Comparison of ENCODE assay signal across 21 mouse cellular contexts in the genomic region with DNA sequence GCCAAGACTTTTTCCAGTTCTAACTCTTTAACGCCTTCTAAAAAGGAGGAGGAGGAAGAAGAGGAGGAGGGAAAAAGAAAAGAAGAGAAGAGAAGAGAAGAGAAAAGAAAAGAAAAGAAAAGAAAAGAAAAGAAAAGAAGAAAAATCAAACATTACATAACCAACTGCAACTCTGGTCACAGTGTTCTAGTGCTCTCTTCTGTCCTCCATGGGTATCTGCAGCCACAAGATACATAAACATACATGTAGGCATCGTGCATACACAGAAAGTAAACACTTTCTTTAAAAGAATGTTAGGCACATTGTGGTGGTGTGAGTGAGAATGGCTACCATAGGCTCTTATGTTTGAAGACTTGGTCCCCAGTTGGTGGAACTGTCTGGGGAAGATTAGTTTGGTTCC. TPM values are rescaled to one million over a fixed set of nuclear protein-coding genes. Genes with fewer than 3 reads are reported as not detected.
DNase-seq lines count a peak whose midpoint lies in the region; ATAC-seq and TF ChIP-seq lines count a peak whose summit lies in the region.
"Had no signal": no experiment of that assay in that cellular context is flagged by ENCODE, and none has a peak within 500 bp of the region (broad histone marks: within the 10 kb centered on the region; RNA-seq: fewer than 3 reads in every experiment).

No protein-coding gene starts in this region.

- no peak for DNase-seq in heart, postnatal 0 days (ENCODE audit: low spot score)
- DNase-seq in layer of hippocampus, adult 2 months (ENCODE audit: low spot score in 2 of 2) = no peak
- no peak for DNase-seq in layer of hippocampus, adult 9-11 months
- DNase-seq in midbrain, postnatal 0 days (ENCODE audit: low spot score) = no peak
- no peak for DNase-seq in stomach, postnatal 0 days (ENCODE audit: low spot score)
- DNase-seq in embryo, embryonic 9.5 days (ENCODE audit: extremely low spot score) = no peak
- DNase-seq: adrenal gland, postnatal 14 days; cerebellum, adult 11-12 months; cerebellum, adult 9-10 months; cerebellum, postnatal 25 days; gastrocnemius, postnatal 10 days; heart, postnatal 10 days; heart, postnatal 4 days had no signal

- H3K27me3 ChIP-seq in heart, postnatal 0 days (ENCODE audit: control insufficient read depth, insufficient read depth, low read length) = no peaks in the 10 kb centered on the region
- no peaks in the 10 kb centered on the region for H3K27me3 ChIP-seq in heart, embryonic 12.5 days (replicated peaks)
- no peaks in the 10 kb centered on the region for H3K27me3 ChIP-seq in midbrain, postnatal 0 days (ENCODE audit: insufficient read depth, low read length)
- H3K27me3 ChIP-seq in midbrain, embryonic 15.5 days (replicated peaks) = no peaks in the 10 kb centered on the region
- H3K27me3 ChIP-seq in stomach, postnatal 0 days (ENCODE audit: control insufficient read depth, insufficient read depth, low read length) = no peaks in the 10 kb centered on the region
- H3K27me3 ChIP-seq: embryonic facial prominence, embryonic 13.5 days; forebrain, embryonic 15.5 days had no signal

- no peaks in the 10 kb centered on the region for H3K36me3 ChIP-seq in heart, postnatal 0 days (replicated peaks; ENCODE audit: control insufficient read depth, insufficient read depth, low read length)
- H3K36me3 ChIP-seq in heart, embryonic 12.5 days = no peaks in the 10 kb centered on the region
- H3K36me3 ChIP-seq in midbrain, postnatal 0 days (ENCODE audit: insufficient read depth, low read length) = no peaks in the 10 kb centered on the region
- no peaks in the 10 kb centered on the region for H3K36me3 ChIP-seq in midbrain, embryonic 15.5 days (replicated peaks)
- H3K36me3 ChIP-seq in stomach, postnatal 0 days (ENCODE audit: control insufficient read depth, insufficient read depth, low read length) = no peaks in the 10 kb centered on the region
- H3K36me3 ChIP-seq: embryonic facial prominence, embryonic 13.5 days; forebrain, embryonic 15.5 days; G1E; heart, embryonic 13.5 days; hindbrain, embryonic 13.5 days had no signal

- no peak overlapping the region for H3K27ac ChIP-seq in heart, postnatal 0 days (ENCODE audit: low read depth)
- no peak overlapping the region for H3K27ac ChIP-seq in heart, embryonic 12.5 days (ENCODE audit: poor library complexity, severe bottlenecking)
- H3K27ac ChIP-seq in layer of hippocampus, adult 2 months = no peak overlapping the region
- no peak overlapping the region for H3K27ac ChIP-seq in midbrain, postnatal 0 days (ENCODE audit: low read depth, low read length)
- H3K27ac ChIP-seq in midbrain, embryonic 15.5 days = no peak overlapping the region
- H3K27ac ChIP-seq in stomach, postnatal 0 days (replicated peaks) = no peak overlapping the region
- H3K27ac ChIP-seq: embryonic facial prominence, embryonic 13.5 days; forebrain, embryonic 15.5 days; heart, embryonic 13.5 days; hindbrain, embryonic 13.5 days had no signal

- TF ChIP-seq EP300 in heart, postnatal 0 days (IDR thresholded peaks at IDR 0.05; ENCODE audit: low read depth) = no peak
- no peak for TF ChIP-seq EP300 in stomach, postnatal 0 days (optimal IDR thresholded peaks at IDR 0.05)

- no peak overlapping the region for H3K9ac ChIP-seq in heart, postnatal 0 days (replicated peaks; ENCODE audit: low read depth, low read length)
- no peak overlapping the region for H3K9ac ChIP-seq in heart, embryonic 12.5 days
- H3K9ac ChIP-seq in midbrain, postnatal 0 days (replicated peaks; ENCODE audit: low read length, poor library complexity, severe bottlenecking) = no peak overlapping the region
- no peak overlapping the region for H3K9ac ChIP-seq in midbrain, embryonic 15.5 days
- H3K9ac ChIP-seq in stomach, postnatal 0 days (ENCODE audit: low read length) = no peak overlapping the region
- H3K9ac ChIP-seq: embryonic facial prominence, embryonic 13.5 days; forebrain, embryonic 15.5 days; heart, embryonic 13.5 days; hindbrain, embryonic 13.5 days had no signal

- 67% methylated on average over 2 of the region's 2 CpGs for WGBS in heart, postnatal 0 days
- 73% methylated on average over 2 of the region's 2 CpGs for WGBS in heart, embryonic 12.5 days
- WGBS in midbrain, postnatal 0 days = 75% methylated on average over 2 of the region's 2 CpGs
- WGBS in midbrain, embryonic 15.5 days = 72% methylated on average over 2 of the region's 2 CpGs
- 72% methylated on average over 2 of the region's 2 CpGs for WGBS in stomach, postnatal 0 days

- H3K9me3 ChIP-seq in heart, postnatal 0 days (replicated peaks; ENCODE audit: control insufficient read depth, low read length) = no peaks in the 10 kb centered on the region
- H3K9me3 ChIP-seq in heart, embryonic 12.5 days (replicated peaks) = no peaks in the 10 kb centered on the region
- H3K9me3 ChIP-seq in midbrain, postnatal 0 days (ENCODE audit: low read length) = no peaks in the 10 kb centered on the region
- H3K9me3 ChIP-seq in midbrain, embryonic 15.5 days = no peaks in the 10 kb centered on the region
- no peaks in the 10 kb centered on the region for H3K9me3 ChIP-seq in stomach, postnatal 0 days (ENCODE audit: control insufficient read depth, low read length)
- H3K9me3 ChIP-seq: embryonic facial prominence, embryonic 13.5 days; forebrain, embryonic 15.5 days; G1E; heart, embryonic 13.5 days; hindbrain, embryonic 13.5 days had no signal

- peak; percentile 28; the same call in 1 of the 2 replicates for TF ChIP-seq CTCF in heart, postnatal 0 days (IDR thresholded peaks at IDR 0.05; ENCODE audit: low read depth)
- TF ChIP-seq CTCF in layer of hippocampus, adult 2 months (conservative IDR thresholded peaks at IDR 0.05) = peak; percentile 45
- peak; percentile 52 for TF ChIP-seq CTCF in midbrain, postnatal 0 days (IDR thresholded peaks at IDR 0.05)
- peak; percentile 59 for TF ChIP-seq CTCF in stomach, postnatal 0 days (IDR thresholded peaks at IDR 0.05; ENCODE audit: low read depth)

- H3K4me2 ChIP-seq in heart, postnatal 0 days (ENCODE audit: low read depth, low read length) = no peak overlapping the region
- no peak overlapping the region for H3K4me2 ChIP-seq in heart, embryonic 12.5 days
- H3K4me2 ChIP-seq in midbrain, postnatal 0 days (ENCODE audit: low read depth, low read length, poor library complexity, severe bottlenecking) = no peak overlapping the region
- H3K4me2 ChIP-seq in midbrain, embryonic 15.5 days = no peak overlapping the region
- no peak overlapping the region for H3K4me2 ChIP-seq in stomach, postnatal 0 days (replicated peaks; ENCODE audit: low read depth)
- H3K4me2 ChIP-seq: embryonic facial prominence, embryonic 13.5 days; forebrain, embryonic 15.5 days; heart, embryonic 13.5 days; hindbrain, embryonic 13.5 days had no signal

- no peak overlapping the region for H3K4me3 ChIP-seq in heart, postnatal 0 days (ENCODE audit: low read depth, low read length)
- H3K4me3 ChIP-seq in heart, embryonic 12.5 days = no peak overlapping the region
- H3K4me3 ChIP-seq in layer of hippocampus, adult 2 months = no peak overlapping the region
- no peak overlapping the region for H3K4me3 ChIP-seq in midbrain, postnatal 0 days (ENCODE audit: low read depth, low read length)
- no peak overlapping the region for H3K4me3 ChIP-seq in midbrain, embryonic 15.5 days
- H3K4me3 ChIP-seq in stomach, postnatal 0 days (ENCODE audit: low read depth, low read length) = no peak overlapping the region
- H3K4me3 ChIP-seq: embryonic facial prominence, embryonic 13.5 days; forebrain, embryonic 15.5 days; heart, embryonic 13.5 days; hindbrain, embryonic 13.5 days had no signal

- no peaks in the 10 kb centered on the region for H3K4me1 ChIP-seq in heart, postnatal 0 days (ENCODE audit: control insufficient read depth, insufficient read depth)
- no peaks in the 10 kb centered on the region for H3K4me1 ChIP-seq in heart, embryonic 12.5 days (replicated peaks)
- no peaks in the 10 kb centered on the region for H3K4me1 ChIP-seq in midbrain, postnatal 0 days (ENCODE audit: insufficient read depth, low read length)
- H3K4me1 ChIP-seq in midbrain, embryonic 15.5 days = no peaks in the 10 kb centered on the region
- no peaks in the 10 kb centered on the region for H3K4me1 ChIP-seq in stomach, postnatal 0 days (replicated peaks; ENCODE audit: control insufficient read depth, insufficient read depth)
- H3K4me1 ChIP-seq: embryonic facial prominence, embryonic 13.5 days; forebrain, embryonic 15.5 days; heart, embryonic 13.5 days; hindbrain, embryonic 13.5 days had no signal

- no peak for ATAC-seq in heart, postnatal 0 days (ENCODE audit: insufficient read depth, low read depth)
- no peak for ATAC-seq in heart, embryonic 12.5 days (ENCODE audit: insufficient number of reproducible peaks, low FRiP score)
- no peak for ATAC-seq in midbrain, postnatal 0 days (ENCODE audit: low FRiP score)
- no peak for ATAC-seq in midbrain, embryonic 15.5 days (replicated peaks)
- ATAC-seq in stomach, postnatal 0 days (ENCODE audit: low FRiP score, low TSS enrichment) = no peak
- ATAC-seq: activated CD4-positive, CD25-positive, alpha-beta regulatory T cell, adult 4 months; forebrain, embryonic 15.5 days had no signal

RNA-seq across cellular contexts. Expression of a gene that starts 5.9 kb away (rescaled TPM):
- 5.6 and 11.1 TPM in 2 replicates for total RNA-seq in heart, postnatal 0 days (2014; rRNA removed; ENCODE audit: low replicate concordance)
- 16.4 and 21.4 TPM in 2 replicates for polyA plus RNA-seq in heart, postnatal 0 days (2015; fragmentation: Nextera tagmentation; extraction: Ambion mirVana)
- 22.9 and 23.2 TPM in 2 replicates for polyA plus RNA-seq in heart, embryonic 12.5 days (2016; fragmentation: Nextera tagmentation; extraction: Ambion mirVana)
- 10 to 100 TPM; 24.4 to 26.6 TPM for total RNA-seq in layer of hippocampus, adult 2 months (2021)
- total RNA-seq in midbrain, postnatal 0 days (2014; rRNA removed) = 12.0 and 15.5 TPM in 2 replicates
- 19.4 and 19.8 TPM in 2 replicates for polyA plus RNA-seq in midbrain, postnatal 0 days (2015; fragmentation: Nextera tagmentation; extraction: Ambion mirVana)
- 18.3 and 18.8 TPM in 2 replicates for polyA plus RNA-seq in midbrain, embryonic 15.5 days (2015; fragmentation: Nextera tagmentation; extraction: Ambion mirVana)
- 37.7 and 39.3 TPM in 2 replicates for polyA plus RNA-seq in stomach, postnatal 0 days (2015; fragmentation: Nextera tagmentation; extraction: Ambion mirVana)

RNA-seq across cellular contexts. Expression of a gene that starts 46.0 kb away (rescaled TPM):
- 4.0 and 7.1 TPM in 2 replicates for total RNA-seq in heart, postnatal 0 days (2014; rRNA removed; ENCODE audit: low replicate concordance)
- polyA plus RNA-seq in heart, postnatal 0 days (2015; fragmentation: Nextera tagmentation; extraction: Ambion mirVana) = 3.3 and 3.7 TPM in 2 replicates
- 6.3 and 7.0 TPM in 2 replicates for polyA plus RNA-seq in heart, embryonic 12.5 days (2016; fragmentation: Nextera tagmentation; extraction: Ambion mirVana)
- total RNA-seq in layer of hippocampus, adult 2 months (2021) = 1 to 10 TPM; 1.7 to 2.0 TPM
- 30.7 and 32.1 TPM in 2 replicates for total RNA-seq in midbrain, postnatal 0 days (2014; rRNA removed)
- 6.1 and 7.0 TPM in 2 replicates for polyA plus RNA-seq in midbrain, postnatal 0 days (2015; fragmentation: Nextera tagmentation; extraction: Ambion mirVana)
- 8.5 and 8.9 TPM in 2 replicates for polyA plus RNA-seq in midbrain, embryonic 15.5 days (2015; fragmentation: Nextera tagmentation; extraction: Ambion mirVana)
- polyA plus RNA-seq in stomach, postnatal 0 days (2015; fragmentation: Nextera tagmentation; extraction: Ambion mirVana) = 29.9 and 34.0 TPM in 2 replicates
- total RNA-seq: G1E had no signal
- polyA plus RNA-seq: activated CD4-positive, CD25-positive, alpha-beta regulatory T cell, adult 4 months; G1E had no signal
